Mouse (Mus musculus): ENCODE data around the gene Ifrd1. TPM values are rescaled to one million over a fixed set of nuclear protein-coding genes. Genes with fewer than 3 reads are reported as not detected.
"Not testable (repeated sequence)": the region's sequence is repeated elsewhere in the genome, so short reads cannot be mapped to it uniquely, and the experiment has no call there.

The Ifrd1 gene
- polyA plus RNA-seq, 1 experiment from 2014 or later = 156 TPM

- no peak for ATAC-seq
- 92% methylated on average over 6 of the region's 6 CpGs for WGBS
- Histone ChIP-seq H3K27ac (ENCODE audit: low read depth, low read length) (no peak overlapping the region), H3K36me3 (ENCODE audit: control insufficient read depth, insufficient read depth, low read length) (no peaks in the 10 kb centered on the region), H3K9me3 (ENCODE audit: control insufficient read depth, low read length) (no peaks in the 10 kb centered on the region), H3K4me1 (ENCODE audit: control insufficient read depth, insufficient read depth, low read depth, low read length) (no peaks in the 10 kb centered on the region), H3K27me3 (replicated peaks; ENCODE audit: control insufficient read depth, insufficient read depth, low read length) (no peaks in the 10 kb centered on the region), H3K9ac (ENCODE audit: low read depth, low read length) (no peak overlapping the region), H3K4me3 (ENCODE audit: low read length) (no peak overlapping the region), H3K4me2 (ENCODE audit: low read length) (no peak overlapping the region)
Observed at GRCm38 (mm10) chr12:40263006-40263405, 14.7 kb upstream of the Ifrd1 start.

GRCm38 (mm10) chr12:40258462-40259000 lies 10.2 kb upstream of the Ifrd1 start:
- no peaks in the 10 kb centered on the region for H3K36me3 ChIP-seq (ENCODE audit: control insufficient read depth, insufficient read depth, low read length)
- H3K4me1 ChIP-seq (ENCODE audit: control insufficient read depth, insufficient read depth, low read depth, low read length) = no peaks in the 10 kb centered on the region
- no peak overlapping the region for H3K27ac ChIP-seq (ENCODE audit: low read depth, low read length)
- H3K4me2 ChIP-seq (ENCODE audit: low read length) = no peak overlapping the region
- H3K9ac ChIP-seq (ENCODE audit: low read depth, low read length) = no peak overlapping the region
- WGBS = 90% methylated on average over 6 of the region's 6 CpGs
- no peaks in the 10 kb centered on the region for H3K27me3 ChIP-seq (replicated peaks; ENCODE audit: control insufficient read depth, insufficient read depth, low read length)
- no peak overlapping the region for H3K4me3 ChIP-seq (ENCODE audit: low read length)
- H3K9me3 ChIP-seq (ENCODE audit: control insufficient read depth, low read length) = no peaks in the 10 kb centered on the region
- no peak for ATAC-seq

GRCm38 (mm10) chr12:40257226-40257625 lies 8.9 kb upstream of the Ifrd1 start:
- H3K4me2 ChIP-seq (ENCODE audit: low read length) = no peak overlapping the region
- peak; percentile 91 for ATAC-seq
- WGBS = 3% methylated on average over 8 of the region's 8 CpGs

GRCm38 (mm10) chr12:40256543-40256942 lies 8.2 kb upstream of the Ifrd1 start:
- no peaks in the 10 kb centered on the region for H3K36me3 ChIP-seq (ENCODE audit: control insufficient read depth, insufficient read depth, low read length)
- H3K9ac ChIP-seq (ENCODE audit: low read depth, low read length) = no peak overlapping the region
- ATAC-seq = no peak
- H3K4me1 ChIP-seq (ENCODE audit: control insufficient read depth, insufficient read depth, low read depth, low read length) = no peaks in the 10 kb centered on the region
- no peak overlapping the region for H3K4me3 ChIP-seq (ENCODE audit: low read length)
- H3K27me3 ChIP-seq (replicated peaks; ENCODE audit: control insufficient read depth, insufficient read depth, low read length) = no peaks in the 10 kb centered on the region
- H3K4me2 ChIP-seq (ENCODE audit: low read length) = no peak overlapping the region
- 93% methylated on average over 2 of the region's 2 CpGs for WGBS
- no peak overlapping the region for H3K27ac ChIP-seq (ENCODE audit: low read depth, low read length)
- no peaks in the 10 kb centered on the region for H3K9me3 ChIP-seq (ENCODE audit: control insufficient read depth, low read length)

More at GRCm38 (mm10) chr12:40257226-40257625, 8.9 kb upstream of the Ifrd1 start:
- Histone ChIP-seq H3K9ac (ENCODE audit: low read depth, low read length) (no peak overlapping the region), H3K36me3 (ENCODE audit: control insufficient read depth, insufficient read depth, low read length) (no peaks in the 10 kb centered on the region), H3K27me3 (replicated peaks; ENCODE audit: control insufficient read depth, insufficient read depth, low read length) (no peaks in the 10 kb centered on the region), H3K4me1 (ENCODE audit: control insufficient read depth, insufficient read depth, low read depth, low read length) (no peaks in the 10 kb centered on the region), H3K4me3 (ENCODE audit: low read length) (no peak overlapping the region), H3K9me3 (ENCODE audit: control insufficient read depth, low read length) (no peaks in the 10 kb centered on the region), H3K27ac (ENCODE audit: low read depth, low read length) (no peak overlapping the region)

GRCm38 (mm10) chr12:40256033-40256432 lies 7.7 kb upstream of the Ifrd1 start:
- no peaks in the 10 kb centered on the region for H3K4me1 ChIP-seq (ENCODE audit: control insufficient read depth, insufficient read depth, low read depth, low read length)
- no peak overlapping the region for H3K4me3 ChIP-seq (ENCODE audit: low read length)
- no peak overlapping the region for H3K27ac ChIP-seq (ENCODE audit: low read depth, low read length)
- H3K9ac ChIP-seq (ENCODE audit: low read depth, low read length) = no peak overlapping the region
- no peak for ATAC-seq
- H3K9me3 ChIP-seq (ENCODE audit: control insufficient read depth, low read length) = no peaks in the 10 kb centered on the region
- no peaks in the 10 kb centered on the region for H3K36me3 ChIP-seq (ENCODE audit: control insufficient read depth, insufficient read depth, low read length)
- no peak overlapping the region for H3K4me2 ChIP-seq (ENCODE audit: low read length)
- no peaks in the 10 kb centered on the region for H3K27me3 ChIP-seq (replicated peaks; ENCODE audit: control insufficient read depth, insufficient read depth, low read length)

GRCm38 (mm10) chr12:40255310-40255709 lies 7.0 kb upstream of the Ifrd1 start:
- H3K4me2 ChIP-seq (ENCODE audit: low read length); H3K9me3 ChIP-seq (ENCODE audit: control insufficient read depth, low read length); H3K4me3 ChIP-seq (ENCODE audit: low read length); ATAC-seq; H3K4me1 ChIP-seq (ENCODE audit: control insufficient read depth, insufficient read depth, low read depth, low read length); H3K27me3 ChIP-seq (replicated peaks; ENCODE audit: control insufficient read depth, insufficient read depth, low read length); H3K36me3 ChIP-seq (ENCODE audit: control insufficient read depth, insufficient read depth, low read length); H3K27ac ChIP-seq (ENCODE audit: low read depth, low read length); H3K9ac ChIP-seq (ENCODE audit: low read depth, low read length): not testable (repeated sequence)
- WGBS = 88% methylated on average over 4 of the region's 4 CpGs

- Histone ChIP-seq H3K9ac (ENCODE audit: low read depth, low read length) (no peak overlapping the region), H3K36me3 (ENCODE audit: control insufficient read depth, insufficient read depth, low read length) (no peaks in the 10 kb centered on the region), H3K4me2 (ENCODE audit: low read length) (no peak overlapping the region), H3K9me3 (ENCODE audit: control insufficient read depth, low read length) (no peaks in the 10 kb centered on the region), H3K27ac (ENCODE audit: low read depth, low read length) (no peak overlapping the region), H3K4me3 (ENCODE audit: low read length) (no peak overlapping the region), H3K27me3 (replicated peaks; ENCODE audit: control insufficient read depth, insufficient read depth, low read length) (no peaks in the 10 kb centered on the region), H3K4me1 (ENCODE audit: control insufficient read depth, insufficient read depth, low read depth, low read length) (no peaks in the 10 kb centered on the region)
- 82% methylated on average over 11 of the region's 11 CpGs for WGBS
- no peak for ATAC-seq
Observed at GRCm38 (mm10) chr12:40254729-40255128, 6.4 kb upstream of the Ifrd1 start.

- no peak for ATAC-seq
- H3K4me1 ChIP-seq (ENCODE audit: control insufficient read depth, insufficient read depth, low read depth, low read length) = no peaks in the 10 kb centered on the region
- H3K4me3 ChIP-seq (ENCODE audit: low read length) = no peak overlapping the region
- H3K4me2 ChIP-seq (ENCODE audit: low read length) = no peak overlapping the region
- 86% methylated on average over 5 of the region's 5 CpGs for WGBS
- H3K27ac ChIP-seq (ENCODE audit: low read depth, low read length) = no peak overlapping the region
- H3K27me3 ChIP-seq (replicated peaks; ENCODE audit: control insufficient read depth, insufficient read depth, low read length) = no peaks in the 10 kb centered on the region
- H3K36me3 ChIP-seq (ENCODE audit: control insufficient read depth, insufficient read depth, low read length) = no peaks in the 10 kb centered on the region
- H3K9me3 ChIP-seq (ENCODE audit: control insufficient read depth, low read length) = no peaks in the 10 kb centered on the region
- H3K9ac ChIP-seq (ENCODE audit: low read depth, low read length) = no peak overlapping the region
Observed at GRCm38 (mm10) chr12:40253241-40253640, 4.9 kb upstream of the Ifrd1 start.

- Histone ChIP-seq H3K4me3 (ENCODE audit: low read length) (no peak overlapping the region), H3K27me3 (replicated peaks; ENCODE audit: control insufficient read depth, insufficient read depth, low read length) (no peaks in the 10 kb centered on the region), H3K27ac (ENCODE audit: low read depth, low read length) (no peak overlapping the region), H3K4me2 (ENCODE audit: low read length) (no peak overlapping the region), H3K9me3 (ENCODE audit: control insufficient read depth, low read length) (no peaks in the 10 kb centered on the region), H3K36me3 (ENCODE audit: control insufficient read depth, insufficient read depth, low read length) (no peaks in the 10 kb centered on the region), H3K9ac (ENCODE audit: low read depth, low read length) (no peak overlapping the region), H3K4me1 (ENCODE audit: control insufficient read depth, insufficient read depth, low read depth, low read length) (no peaks in the 10 kb centered on the region)
- no peak for ATAC-seq
Observed at GRCm38 (mm10) chr12:40250256-40250655, 2.0 kb upstream of the Ifrd1 start.

- no peaks in the 10 kb centered on the region for H3K36me3 ChIP-seq (ENCODE audit: control insufficient read depth, insufficient read depth, low read length)
- H3K9me3 ChIP-seq (ENCODE audit: control insufficient read depth, low read length) = no peaks in the 10 kb centered on the region
- no peak overlapping the region for H3K27ac ChIP-seq (ENCODE audit: low read depth, low read length)
- H3K4me2 ChIP-seq (ENCODE audit: low read length) = no peak overlapping the region
- 76% methylated on average over 6 of the region's 6 CpGs for WGBS
- no peaks in the 10 kb centered on the region for H3K27me3 ChIP-seq (replicated peaks; ENCODE audit: control insufficient read depth, insufficient read depth, low read length)
- no peak overlapping the region for H3K4me3 ChIP-seq (ENCODE audit: low read length)
- H3K4me1 ChIP-seq (ENCODE audit: control insufficient read depth, insufficient read depth, low read depth, low read length) = no peaks in the 10 kb centered on the region
- ATAC-seq = no peak
- H3K9ac ChIP-seq (ENCODE audit: low read depth, low read length) = no peak overlapping the region
Observed at GRCm38 (mm10) chr12:40247976-40248375, 328 bp downstream of the Ifrd1 start.
